Comparison of ENCODE assay signal across 13 mouse cellular contexts in the genomic region with DNA sequence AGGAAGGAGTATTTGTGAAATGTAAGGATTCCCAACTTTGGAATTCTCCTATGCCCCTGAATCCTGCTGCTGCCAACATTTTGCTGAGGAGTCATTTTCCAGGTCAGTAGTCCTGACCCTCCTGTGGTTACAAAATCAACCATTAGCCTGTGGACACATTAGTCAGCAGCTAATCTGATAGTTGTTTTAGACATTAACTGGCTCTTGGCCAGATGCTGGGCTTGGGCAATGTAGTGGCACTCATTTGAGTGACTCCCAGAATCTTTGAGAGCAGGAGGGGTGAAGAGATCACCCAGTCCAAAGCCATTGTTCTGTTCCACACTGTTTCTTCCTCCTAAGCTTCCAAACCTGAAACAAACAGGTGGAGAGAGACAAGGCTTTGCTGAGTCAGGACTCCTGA. TPM values are rescaled to one million over a fixed set of nuclear protein-coding genes. Genes with fewer than 3 reads are reported as not detected.
DNase-seq lines count a peak whose midpoint lies in the region; ATAC-seq and TF ChIP-seq lines count a peak whose summit lies in the region.
"Had no signal": no experiment of that assay in that cellular context is flagged by ENCODE, and none has a peak within 500 bp of the region (broad histone marks: within the 10 kb centered on the region; RNA-seq: fewer than 3 reads in every experiment).

No protein-coding gene starts in this region.

- TF ChIP-seq EP300 in liver, postnatal 0 days (IDR thresholded peaks at IDR 0.05; ENCODE audit: low read depth), result no peak

- DNase-seq in liver, postnatal 0 days, result peak; percentile 71
- DNase-seq in kidney, postnatal 0 days (ENCODE audit: low spot score), result peak; percentile 44
- DNase-seq in retina, postnatal 1 day, result peak; percentile 18
- DNase-seq in layer of hippocampus, adult 2 months (ENCODE audit: low spot score in 2 of 2), result no peak
- no peak for DNase-seq in cerebellum, postnatal 25 days
- DNase-seq in hindbrain, embryonic 10.5 days (ENCODE audit: low spot score), result no peak

- H3K4me1 ChIP-seq in liver, postnatal 0 days (ENCODE audit: insufficient read depth), result no peaks in the 10 kb centered on the region
- no peaks in the 10 kb centered on the region for H3K4me1 ChIP-seq in liver, embryonic 12.5 days
- H3K4me1 ChIP-seq in brown adipose tissue, adult 24 weeks (ENCODE audit: control insufficient read depth, insufficient read depth, insufficient read length, low read length), result no peaks in the 10 kb centered on the region
- H3K4me1 ChIP-seq in kidney, postnatal 0 days (replicated peaks; ENCODE audit: insufficient read depth, low read length), result no peaks in the 10 kb centered on the region; the same call in 1 of the 2 replicates
- H3K4me1 ChIP-seq in hindbrain, embryonic 10.5 days (replicated peaks), result no peaks in the 10 kb centered on the region
- H3K4me1 ChIP-seq: heart, embryonic 12.5 days; hindbrain, embryonic 13.5 days; limb, embryonic 13.5 days had no signal

- H3K9ac ChIP-seq in liver, postnatal 0 days (replicated peaks), result no peak overlapping the region
- H3K9ac ChIP-seq in liver, embryonic 12.5 days, result no peak overlapping the region
- no peak overlapping the region for H3K9ac ChIP-seq in kidney, postnatal 0 days (ENCODE audit: low read depth, low read length)
- H3K9ac ChIP-seq: heart, embryonic 12.5 days; hindbrain, embryonic 13.5 days; limb, embryonic 13.5 days had no signal

- H3K27ac ChIP-seq in liver, postnatal 0 days (ENCODE audit: low read depth), result no peak overlapping the region
- H3K27ac ChIP-seq in liver, embryonic 12.5 days, result no peak overlapping the region
- H3K27ac ChIP-seq in brown adipose tissue, adult 24 weeks (replicated peaks; ENCODE audit: low read depth, low read length), result peak overlapping the region; percentile 34; the same call in 1 of the 2 replicates
- peak overlapping the region; percentile 36; the same call in 1 of the 2 replicates for H3K27ac ChIP-seq in kidney, postnatal 0 days
- no peak overlapping the region for H3K27ac ChIP-seq in layer of hippocampus, adult 2 months
- no peak overlapping the region for H3K27ac ChIP-seq in hindbrain, embryonic 10.5 days
- H3K27ac ChIP-seq: hindbrain, embryonic 13.5 days; limb, embryonic 13.5 days had no signal

- H3K36me3 ChIP-seq in liver, postnatal 0 days (replicated peaks; ENCODE audit: insufficient read depth, low read length), result peaks cover 16% of the 10 kb centered on the region
- peaks cover 17% of the 10 kb centered on the region for H3K36me3 ChIP-seq in liver, embryonic 12.5 days
- H3K36me3 ChIP-seq in kidney, postnatal 0 days (ENCODE audit: insufficient read depth, low read length), result peaks cover 3% of the 10 kb centered on the region; the same call in 1 of the 2 replicates
- H3K36me3 ChIP-seq in hindbrain, embryonic 10.5 days, result peaks cover 36% of the 10 kb centered on the region

- TF ChIP-seq CTCF in liver, postnatal 0 days (IDR thresholded peaks at IDR 0.05; ENCODE audit: low read depth), result no peak
- no peak for TF ChIP-seq CTCF in kidney, postnatal 0 days (IDR thresholded peaks at IDR 0.05; ENCODE audit: low read depth)
- TF ChIP-seq CTCF in layer of hippocampus, adult 2 months (conservative IDR thresholded peaks at IDR 0.05), result no peak

- ATAC-seq in liver, postnatal 0 days, result peak; percentile 95
- no peak for ATAC-seq in liver, embryonic 12.5 days
- peak; percentile 94 for ATAC-seq in kidney, postnatal 0 days (replicated peaks; ENCODE audit: low FRiP score, low read depth)

- no peak overlapping the region for H3K4me3 ChIP-seq in liver, postnatal 0 days (ENCODE audit: low read depth, low read length)
- H3K4me3 ChIP-seq in liver, embryonic 12.5 days, result no peak overlapping the region
- H3K4me3 ChIP-seq in brown adipose tissue, adult 24 weeks (ENCODE audit: insufficient read depth, low read depth, low read length), result no peak overlapping the region
- H3K4me3 ChIP-seq in kidney, postnatal 0 days (replicated peaks; ENCODE audit: low read depth, low read length), result no peak overlapping the region
- no peak overlapping the region for H3K4me3 ChIP-seq in layer of hippocampus, adult 2 months
- no peak overlapping the region for H3K4me3 ChIP-seq in hindbrain, embryonic 10.5 days
- H3K4me3 ChIP-seq: heart, embryonic 12.5 days; hindbrain, embryonic 13.5 days; limb, embryonic 13.5 days had no signal

- no peaks in the 10 kb centered on the region for H3K9me3 ChIP-seq in liver, postnatal 0 days (ENCODE audit: low read length)
- no peaks in the 10 kb centered on the region for H3K9me3 ChIP-seq in liver, embryonic 12.5 days (replicated peaks)
- no peaks in the 10 kb centered on the region for H3K9me3 ChIP-seq in kidney, postnatal 0 days (replicated peaks; ENCODE audit: low read length)
- H3K9me3 ChIP-seq in hindbrain, embryonic 10.5 days, result no peaks in the 10 kb centered on the region
- H3K9me3 ChIP-seq: heart, embryonic 12.5 days; hindbrain, embryonic 13.5 days; limb, embryonic 13.5 days had no signal

- H3K4me2 ChIP-seq in liver, postnatal 0 days (ENCODE audit: low read depth, low read length), result no peak overlapping the region
- H3K4me2 ChIP-seq in liver, embryonic 12.5 days, result no peak overlapping the region
- no peak overlapping the region for H3K4me2 ChIP-seq in kidney, postnatal 0 days (ENCODE audit: low read length)
- H3K4me2 ChIP-seq: heart, embryonic 12.5 days; hindbrain, embryonic 13.5 days; limb, embryonic 13.5 days had no signal

- H3K27me3 ChIP-seq in liver, postnatal 0 days (ENCODE audit: insufficient read depth, low read length), result no peaks in the 10 kb centered on the region
- H3K27me3 ChIP-seq in liver, embryonic 12.5 days (replicated peaks), result no peaks in the 10 kb centered on the region
- H3K27me3 ChIP-seq in kidney, postnatal 0 days (ENCODE audit: insufficient read depth, low read length), result no peaks in the 10 kb centered on the region
- H3K27me3 ChIP-seq in hindbrain, embryonic 10.5 days (ENCODE audit: insufficient read depth, poor library complexity, severe bottlenecking), result no peaks in the 10 kb centered on the region
- H3K27me3 ChIP-seq: heart, embryonic 12.5 days; hindbrain, embryonic 13.5 days; limb, embryonic 13.5 days had no signal

RNA-seq across cellular contexts. Expression of a gene that starts 31.5 kb away (rescaled TPM):
- 120 and 121 TPM in 2 replicates for polyA plus RNA-seq in liver, postnatal 0 days (2015; fragmentation: Nextera tagmentation; extraction: Ambion mirVana)
- 77.0 and 77.2 TPM in 2 replicates for polyA plus RNA-seq in liver, embryonic 12.5 days (2016; fragmentation: Nextera tagmentation; extraction: Ambion mirVana)
- polyA plus RNA-seq in brown adipose tissue, adult 24 weeks (2012; ENCODE audit: insufficient read depth, insufficient read length, missing spikeins), result 333 and 355 TPM in 2 replicates
- 292 and 296 TPM in 2 replicates for polyA plus RNA-seq in kidney, postnatal 0 days (2015; fragmentation: Nextera tagmentation; extraction: Ambion mirVana)
- total RNA-seq in layer of hippocampus, adult 2 months (2021), result 10 to 100 TPM; 41.5 to 49.6 TPM
- 279 and 332 TPM in 2 replicates for polyA plus RNA-seq in hindbrain, embryonic 10.5 days (2016; fragmentation: Nextera tagmentation; extraction: Ambion mirVana)

RNA-seq across cellular contexts. Expression of a gene that starts 31.7 kb away (rescaled TPM):
- polyA plus RNA-seq in liver, postnatal 0 days (2015; fragmentation: Nextera tagmentation; extraction: Ambion mirVana), result 3.4 and 3.6 TPM in 2 replicates
- 7.6 TPM in 2 replicates for polyA plus RNA-seq in liver, embryonic 12.5 days (2016; fragmentation: Nextera tagmentation; extraction: Ambion mirVana)
- 9.1 and 9.5 TPM in 2 replicates for polyA plus RNA-seq in brown adipose tissue, adult 24 weeks (2012; ENCODE audit: insufficient read depth, insufficient read length, missing spikeins)
- polyA plus RNA-seq in kidney, postnatal 0 days (2015; fragmentation: Nextera tagmentation; extraction: Ambion mirVana), result 9.2 and 9.8 TPM in 2 replicates
- total RNA-seq in layer of hippocampus, adult 2 months (2021), result 10 to 100 TPM; 43.8 to 47.7 TPM
- polyA plus RNA-seq in hindbrain, embryonic 10.5 days (2016; fragmentation: Nextera tagmentation; extraction: Ambion mirVana), result 13.5 and 13.7 TPM in 2 replicates

RNA-seq across cellular contexts. Expression of a gene that starts 31.8 kb away (rescaled TPM):
- 0.12 and 0.19 TPM in 2 replicates for polyA plus RNA-seq in liver, postnatal 0 days (2015; fragmentation: Nextera tagmentation; extraction: Ambion mirVana)
- 0.10 and 0.33 TPM in 2 replicates for polyA plus RNA-seq in liver, embryonic 12.5 days (2016; fragmentation: Nextera tagmentation; extraction: Ambion mirVana)
- polyA plus RNA-seq in brown adipose tissue, adult 24 weeks (2012; ENCODE audit: insufficient read depth, insufficient read length, missing spikeins), result not detected in 2 replicates
- 3.3 and 3.9 TPM in 2 replicates for polyA plus RNA-seq in kidney, postnatal 0 days (2015; fragmentation: Nextera tagmentation; extraction: Ambion mirVana)
- total RNA-seq in layer of hippocampus, adult 2 months (2021), result 1 to 10 TPM; 8.4 to 8.8 TPM
- polyA plus RNA-seq in hindbrain, embryonic 10.5 days (2016; fragmentation: Nextera tagmentation; extraction: Ambion mirVana), result 0.21 and 0.30 TPM in 2 replicates
- polyA plus RNA-seq: spleen, adult 2 months had no signal

RNA-seq across cellular contexts. Expression of a gene that starts 35.5 kb away (rescaled TPM):
- not detected in 2 replicates for polyA plus RNA-seq in liver, postnatal 0 days (2015; fragmentation: Nextera tagmentation; extraction: Ambion mirVana)
- not detected in 2 replicates for polyA plus RNA-seq in liver, embryonic 12.5 days (2016; fragmentation: Nextera tagmentation; extraction: Ambion mirVana)
- not detected in 2 replicates for polyA plus RNA-seq in brown adipose tissue, adult 24 weeks (2012; ENCODE audit: insufficient read depth, insufficient read length, missing spikeins)
- polyA plus RNA-seq in kidney, postnatal 0 days (2015; fragmentation: Nextera tagmentation; extraction: Ambion mirVana), result not detected in 2 replicates
- under 1 TPM in 1 of 2 experiments, not detected in 1; 0.76 TPM for total RNA-seq in layer of hippocampus, adult 2 months (2021)
- polyA plus RNA-seq in hindbrain, embryonic 10.5 days (2016; fragmentation: Nextera tagmentation; extraction: Ambion mirVana), result not detected in 2 replicates
- polyA plus RNA-seq: heart, embryonic 12.5 days; hindbrain, embryonic 13.5 days; limb, embryonic 13.5 days; neural tube, embryonic 14.5 days; spleen, adult 2 months had no signal

RNA-seq across cellular contexts. Expression of a gene that starts 51.6 kb away (rescaled TPM):
- not detected in 2 replicates for polyA plus RNA-seq in liver, postnatal 0 days (2015; fragmentation: Nextera tagmentation; extraction: Ambion mirVana)
- not detected in 2 replicates for polyA plus RNA-seq in liver, embryonic 12.5 days (2016; fragmentation: Nextera tagmentation; extraction: Ambion mirVana)
- polyA plus RNA-seq in brown adipose tissue, adult 24 weeks (2012; ENCODE audit: insufficient read depth, insufficient read length, missing spikeins), result not detected in 2 replicates
- not detected in 2 replicates for polyA plus RNA-seq in kidney, postnatal 0 days (2015; fragmentation: Nextera tagmentation; extraction: Ambion mirVana)
- total RNA-seq in layer of hippocampus, adult 2 months (2021), result under 1 TPM in 1 of 2 experiments, not detected in 1; 0.87 TPM
- not detected in 2 replicates for polyA plus RNA-seq in hindbrain, embryonic 10.5 days (2016; fragmentation: Nextera tagmentation; extraction: Ambion mirVana)
- polyA plus RNA-seq: heart, embryonic 12.5 days; hindbrain, embryonic 13.5 days; limb, embryonic 13.5 days; neural tube, embryonic 14.5 days; spleen, adult 2 months had no signal

Comparison
In these comparisons a context has a peak if more than half of its experiments do, and no peak if none do; other contexts are left out.
1. DNase-seq: peak in liver, postnatal 0 days (single experiment), kidney, postnatal 0 days (single experiment) and retina, postnatal 1 day (single experiment); none in layer of hippocampus, adult 2 months (0 of 2), cerebellum, postnatal 25 days (0 of 2) and hindbrain, embryonic 10.5 days (single experiment).
2. H3K27ac ChIP-seq: peak in brown adipose tissue, adult 24 weeks (single experiment) and kidney, postnatal 0 days (single experiment); none in liver, postnatal 0 days (single experiment), liver, embryonic 12.5 days (single experiment), layer of hippocampus, adult 2 months (single experiment) and hindbrain, embryonic 10.5 days (single experiment).